Mouse (Mus musculus) liver, embryonic 14.5 days (tissue): Measurements from ENCODE around the gene C1rl.

Experiments
- CTCF ChIP-seq: IDR thresholded peaks from 2 replicates; pipeline ENCODE4 v1.5.1; 2016; ENCODE audit warnings: antibody characterized with exemption, low read depth, control low read depth
- EP300 ChIP-seq: IDR thresholded peaks from 2 replicates; pipeline ENCODE4 v1.6.1; 2016; ENCODE audit warnings: antibody characterized with exemption, low read depth

DNA sequence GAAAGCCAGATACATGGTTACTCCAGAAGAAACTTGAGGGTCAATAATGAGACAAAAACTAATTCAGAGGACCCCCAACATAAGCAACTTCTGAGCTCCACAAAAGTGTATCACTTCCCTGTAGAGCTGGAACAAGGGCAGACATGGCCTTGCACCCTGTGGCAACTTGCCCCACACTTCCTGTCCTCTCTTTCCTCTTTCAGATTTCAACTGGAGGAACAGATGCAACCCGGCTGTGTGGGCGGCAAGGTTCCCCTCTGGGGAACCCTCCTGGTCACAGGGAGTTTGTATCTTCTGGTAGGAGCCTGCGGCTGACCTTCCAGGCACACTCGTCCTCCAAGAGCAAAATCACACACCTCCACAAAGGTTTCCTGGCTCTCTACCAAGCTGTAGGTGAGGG, 12.1 kb downstream of the C1rl start:
- TF ChIP-seq CTCF (no peak), EP300 (no peak)
